Mouse (Mus musculus): ENCODE data around the gene N4bp3.

DNA sequence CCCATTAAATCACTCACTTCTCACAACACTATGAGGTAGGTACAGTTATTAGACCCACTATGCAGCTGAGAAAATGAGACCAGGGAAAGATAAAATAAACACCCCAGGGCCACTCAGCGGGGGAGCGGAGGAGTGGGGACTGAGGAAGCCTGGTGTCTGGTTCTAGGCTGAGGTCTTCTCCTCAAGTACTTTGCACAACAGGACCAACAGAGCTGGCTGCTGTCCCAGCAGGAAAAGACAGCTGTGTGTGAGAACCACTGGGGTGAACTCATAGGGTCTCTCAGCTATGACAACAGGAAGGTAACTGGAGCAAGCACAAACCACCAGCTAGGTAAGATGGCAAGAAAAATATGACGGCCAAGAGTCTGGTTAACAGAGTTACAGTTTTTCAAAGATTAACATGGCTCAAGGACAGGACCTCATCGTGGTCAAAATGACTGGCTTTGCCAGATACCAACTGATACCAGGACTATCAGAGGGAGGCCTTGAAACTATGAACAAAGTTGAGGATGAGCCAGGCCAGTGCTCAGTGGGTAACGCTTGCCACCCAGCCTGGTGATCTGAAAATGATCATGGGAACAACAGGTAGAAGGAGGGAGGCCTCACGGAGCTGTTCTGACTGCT lies 18.4 kb downstream of the N4bp3 start:
- TF ChIP-seq RCOR1 (conservative IDR thresholded peaks at IDR 0.05; ENCODE audit: low read depth, low read length) (no peak), CTCF (conservative IDR thresholded peaks at IDR 0.05 in 1 of 2, IDR thresholded peaks at IDR 0.05 in 1 of 2; ENCODE audit: low read depth in 2 of 2, low read length in 2 of 2) (no peak), MAX (IDR thresholded peaks at IDR 0.05; ENCODE audit: low read length) (no peak), E2F4 (IDR thresholded peaks at IDR 0.05; ENCODE audit: insufficient replicate concordance, low read depth, low read length) (no peak), POLR2A (IDR thresholded peaks at IDR 0.05; ENCODE audit: low read depth, low read length) (no peak), ZC3H11A (IDR thresholded peaks at IDR 0.05; ENCODE audit: low read depth, low read length) (no peak), SMC3 (IDR thresholded peaks at IDR 0.05; ENCODE audit: low read depth, low read length) (no peak), USF1 (IDR thresholded peaks at IDR 0.05; ENCODE audit: low read depth, low read length) (no peak), TBP (conservative IDR thresholded peaks at IDR 0.05; ENCODE audit: low read depth, low read length) (no peak), ZMIZ1 (IDR thresholded peaks at IDR 0.05; ENCODE audit: low read depth, low read length) (no peak), ZNF384 (IDR thresholded peaks at IDR 0.05; ENCODE audit: low read depth, low read length) (no peak)
